Mouse (Mus musculus) liver, postnatal 0 days (tissue): ENCODE results near the gene St3gal5.

Experiments used
- CTCF ChIP-seq: sonication (generic); IDR thresholded peaks from 2 replicates; pipeline ENCODE4 v1.5.1; 2016; ENCODE audit warnings: antibody characterized with exemption, low read depth
- EP300 ChIP-seq: IDR thresholded peaks from 2 replicates; pipeline ENCODE4 v1.6.1; 2016; ENCODE audit warnings: antibody characterized with exemption, low read depth, mild to moderate bottlenecking

DNA sequence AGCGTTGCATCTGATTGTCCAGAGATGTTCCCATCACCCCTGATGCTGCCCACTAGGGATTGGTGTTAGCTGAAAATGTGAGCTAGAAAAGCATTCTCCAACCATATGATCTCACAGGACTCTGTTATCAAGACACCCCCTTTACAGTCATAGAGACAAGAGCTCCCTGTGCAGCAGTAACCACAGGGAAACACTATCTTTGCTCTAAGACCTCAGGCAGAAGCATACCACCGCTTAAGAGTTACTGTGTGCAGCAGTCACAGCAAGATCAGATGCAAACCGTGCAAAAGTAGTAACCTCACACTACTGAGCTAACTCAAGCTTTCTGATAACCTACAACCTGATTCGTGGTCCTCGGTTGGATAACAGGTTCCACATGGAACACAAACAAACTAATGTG is 10.0 kb upstream of the St3gal5 start:
- TF ChIP-seq CTCF (no peak), EP300 (no peak)
